Mouse (Mus musculus) heart, postnatal 0 days (tissue): ENCODE results near the gene Cxcr2.

Experiments used
- CTCF ChIP-seq: IDR thresholded peaks from 2 replicates; pipeline ENCODE4 v1.5.1; 2016; ENCODE audit warnings: antibody characterized with exemption, control low read depth, low read depth
- EP300 ChIP-seq: IDR thresholded peaks from 2 replicates; pipeline ENCODE4 v1.6.1; 2016; ENCODE audit warnings: antibody characterized with exemption, low read depth

DNA sequence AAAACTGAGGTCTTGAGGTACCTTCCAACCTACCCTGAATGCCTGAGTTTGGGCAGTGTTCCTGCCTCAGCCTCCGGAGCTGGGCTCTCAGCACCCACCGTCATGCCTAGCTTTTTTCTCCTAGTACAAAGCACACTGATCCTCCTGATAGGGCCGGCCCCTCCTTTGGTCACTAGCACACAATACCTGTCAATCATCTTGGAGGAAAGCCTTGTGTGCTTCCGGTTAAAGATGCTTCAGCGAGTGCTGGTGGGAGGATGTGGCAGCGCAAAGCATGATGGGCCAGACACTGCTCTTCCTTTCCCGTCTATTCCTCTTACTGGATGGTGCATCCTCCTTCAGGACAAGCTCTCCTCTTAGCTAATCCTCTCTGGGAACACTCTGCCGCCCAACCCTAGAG lies 52.9 kb downstream of the Cxcr2 start:
- no peak for TF ChIP-seq CTCF
- no peak for TF ChIP-seq EP300
